Mouse (Mus musculus) ES-E14 (cell line): ENCODE results near the gene Oxld1. TPM values are rescaled to one million over a fixed set of nuclear protein-coding genes. Genes with fewer than 3 reads are reported as not detected.

ENCODE experiments used
- DNase-seq: peaks from one replicate; pipeline ENCODE4 v3.0.0-alpha.2; 2013; ENCODE audit warnings: low read depth, low spot score
- H3K27ac ChIP-seq: 2 replicates; pipeline ENCODE4 v1.5.1; 2012; ENCODE audit warnings: low read depth, mild to moderate bottlenecking, low read length, moderate library complexity, mixed read lengths; ENCODE audit not compliant: poor library complexity, insufficient read depth, severe bottlenecking
- H3K36me3 ChIP-seq: 2 replicates; pipeline ENCODE4 v1.6.1; 2012; ENCODE audit warnings: mild to moderate bottlenecking, low read length, moderate library complexity, mixed read lengths; ENCODE audit not compliant: control insufficient read depth, poor library complexity, insufficient read depth, severe bottlenecking
- H3K4me1 ChIP-seq, 2 experiments: fragments of 150-350 bp in 1 of 2; sonication (generic) in 1 of 2; 2 replicates each; pipeline ENCODE4 v1.6.1; 2012; ENCODE audit warnings: low read length in 2 of 2, mild to moderate bottlenecking in 1 of 2, mixed read lengths in 1 of 2; ENCODE audit not compliant: control insufficient read depth in 2 of 2, insufficient read depth in 2 of 2, poor library complexity in 1 of 2
- H3K4me3 ChIP-seq, 2 experiments: fragments of 150-350 bp in 1 of 2; sonication (generic) in 1 of 2; 2 replicates each; pipeline ENCODE4 v1.5.1; 2012; ENCODE audit warnings: low read length in 2 of 2, low read depth in 1 of 2, mild to moderate bottlenecking in 1 of 2, mixed read lengths in 1 of 2; ENCODE audit not compliant: insufficient read depth in 1 of 2, poor library complexity in 1 of 2, severe bottlenecking in 1 of 2
- H3K9ac ChIP-seq: 2 replicates; pipeline ENCODE4 v1.6.1; 2012; ENCODE audit warnings: low read depth, mild to moderate bottlenecking, low read length, mixed read lengths; ENCODE audit not compliant: poor library complexity, insufficient read depth, severe bottlenecking
- H3K9me3 ChIP-seq: fragments of 150-350 bp; sonication (generic); 2 replicates; pipeline ENCODE4 v1.6.1; 2012; ENCODE audit warnings: low read depth, mild to moderate bottlenecking, low read length; ENCODE audit not compliant: control insufficient read depth, insufficient read depth
- CHD2 ChIP-seq: IDR thresholded peaks from 2 replicates; pipeline ENCODE4 v1.6.1; 2014; ENCODE audit warnings: mild to moderate bottlenecking, low read depth, low read length, inconsistent platforms
- HCFC1 ChIP-seq: IDR thresholded peaks from 2 replicates; pipeline ENCODE4 v1.6.1; 2012; ENCODE audit warnings: low read length, inconsistent platforms, borderline replicate concordance; ENCODE audit not compliant: insufficient read depth
- MAFK ChIP-seq: IDR thresholded peaks from 2 replicates; pipeline ENCODE4 v1.6.1; 2014; ENCODE audit warnings: mild to moderate bottlenecking, low read depth, low read length, inconsistent platforms; ENCODE audit not compliant: insufficient read depth
- ZC3H11A ChIP-seq: IDR thresholded peaks from 2 replicates; pipeline ENCODE4 v1.6.1; 2012; ENCODE audit warnings: low read depth, mild to moderate bottlenecking, inconsistent platforms, low read length, borderline replicate concordance
- ZNF384 ChIP-seq: IDR thresholded peaks from 2 replicates; pipeline ENCODE4 v1.6.1; 2012; ENCODE audit warnings: low read depth, low read length, inconsistent platforms
- in situ Hi-C, 2 experiments: fragments of 600-800 bp; cut with MboI; formaldehyde crosslinking; loops; one replicate each; pipeline ENCODE4 v1.15.1; 2025; ENCODE audit warnings: low sequenced_read_pairs in 2 of 2, inconsistent platforms in 1 of 2; ENCODE audit not compliant: unreplicated experiment in 2 of 2
- total RNA-seq: library from RNA; depleted of rRNA; stranded (reverse); fragments of 300-350 nt; gene quantifications from 2 replicates; pipeline ENCODE4 v1.2.3, GENCODE M21; 2012

The Oxld1 gene
- total RNA-seq, 1 experiment, result 4.1 TPM

DNA sequence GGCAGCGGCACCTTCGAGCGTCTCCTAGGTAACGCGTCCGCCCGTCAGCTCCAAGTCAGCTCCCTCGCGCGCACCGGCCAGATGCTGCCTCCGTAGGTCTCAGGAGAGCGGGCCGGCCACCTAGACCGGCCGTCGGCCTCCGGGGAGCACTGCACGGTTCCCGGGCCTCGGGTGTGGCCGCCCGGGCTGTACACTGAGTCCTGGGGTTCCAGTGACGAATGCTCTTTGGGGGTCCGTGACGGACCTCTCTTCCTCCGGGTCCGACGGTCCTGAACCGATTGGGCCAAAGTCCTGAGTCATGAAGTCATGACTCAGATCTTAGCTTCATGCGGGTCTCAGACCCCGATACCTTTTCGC is 9.8 kb upstream of the Oxld1 start:
- Histone ChIP-seq H3K4me3 (peak overlapping the region; percentile 91 to 94), H3K36me3 (peaks cover 15% of the 10 kb centered on the region), H3K9me3 (no peaks in the 10 kb centered on the region), H3K4me1 (0 out of 4 replicates have a peak, but pooled peaks cover 2% of the 10 kb centered on the region in 2 experiments), H3K9ac (peak overlapping the region; percentile 91), H3K27ac (no peak overlapping the region)
- in situ Hi-C loops, result no loop called here
- TF ChIP-seq MAFK, result peak; percentile 40; the same call in 1 of the 2 replicates
- no peak for TF ChIP-seq CHD2
- DNase-seq, result no peak

DNA sequence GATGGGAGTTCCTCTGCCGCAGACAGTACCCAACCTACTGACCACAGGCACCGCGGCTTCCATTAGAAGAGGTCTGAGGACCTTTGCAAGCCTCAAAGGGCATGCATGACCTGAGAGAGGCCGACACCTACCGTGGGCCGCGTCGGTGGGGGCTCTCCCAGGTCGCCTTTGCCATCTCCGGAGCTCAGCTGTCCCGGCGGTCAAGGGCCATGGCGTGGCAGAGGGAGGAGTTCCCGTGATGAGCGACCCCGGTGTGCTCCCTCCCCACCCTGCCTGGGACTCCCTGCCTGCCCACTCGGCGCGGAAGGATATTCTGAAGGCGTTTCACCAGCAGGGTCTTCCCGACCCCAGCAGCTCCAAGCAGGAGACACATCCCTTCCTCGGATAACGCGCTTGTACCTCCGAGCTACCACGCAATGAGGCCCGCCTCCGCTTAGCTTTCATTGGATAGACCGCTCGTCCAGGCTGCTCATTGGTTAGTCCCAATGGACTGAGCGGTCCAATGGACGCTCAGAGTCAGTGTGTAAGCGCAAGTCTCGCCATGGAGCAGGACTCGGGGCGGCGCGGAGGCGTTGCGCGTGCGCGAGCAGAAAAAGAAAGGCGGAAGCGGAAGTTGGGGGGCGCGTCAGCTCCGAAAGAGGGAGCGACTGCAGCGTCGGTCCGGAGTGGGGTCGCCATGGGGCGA is 9.3 kb upstream of the Oxld1 start, which contains the start of gene Arl16:
TSS of gene Arl16 (minus strand) at position 557 of the 685 bp plus-strand sequence.
- Histone ChIP-seq H3K9me3 (no peaks in the 10 kb centered on the region), H3K36me3 (peaks cover 14% of the 10 kb centered on the region), H3K27ac (no peak within 1 kb of the TSS), H3K4me3 (peak within 1 kb of the TSS; percentile 91 to 94), H3K4me1 (0 out of 4 replicates have a peak, but pooled peaks cover 2% of the 10 kb centered on the region in 2 experiments), H3K9ac (peak within 1 kb of the TSS; percentile 91)
- DNase-seq, result peak; percentile 98
- in situ Hi-C loops, result no loop called here
- TF ChIP-seq ZNF384 (no peak), CHD2 (peak; percentile 85)

DNA sequence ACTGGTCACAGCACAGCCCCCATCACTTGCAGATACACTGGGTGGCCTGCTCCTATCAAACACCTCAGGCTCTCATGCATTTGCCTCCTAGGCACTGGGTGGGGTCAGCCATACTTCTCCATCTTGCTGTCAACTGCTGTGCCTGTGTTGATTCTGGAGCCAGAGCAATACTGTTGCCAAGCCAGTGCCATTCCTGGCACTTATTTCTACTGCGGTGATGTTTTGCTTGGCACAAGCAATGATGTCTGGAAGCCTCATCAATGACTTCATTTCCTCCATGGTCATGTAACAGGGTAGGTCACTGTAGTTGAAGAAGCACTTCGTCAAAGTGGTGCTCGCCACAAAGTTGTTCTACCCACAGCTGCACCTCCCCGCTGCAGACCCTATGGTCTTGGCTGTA is 7.7 kb upstream of the Oxld1 start:
- Histone ChIP-seq H3K27ac (no peak overlapping the region), H3K9me3 (no peaks in the 10 kb centered on the region), H3K4me3 (no peak overlapping the region), H3K4me1 (0 out of 4 replicates have a peak, but pooled peaks cover 2% of the 10 kb centered on the region in 2 experiments), H3K9ac (no peak overlapping the region), H3K36me3 (peaks cover 22% of the 10 kb centered on the region)
- in situ Hi-C loops, result no loop called here
- DNase-seq, result no peak
- TF ChIP-seq ZC3H11A (no peak), ZNF384 (no peak), MAFK (no peak), HCFC1 (no peak), CHD2 (no peak)

DNA sequence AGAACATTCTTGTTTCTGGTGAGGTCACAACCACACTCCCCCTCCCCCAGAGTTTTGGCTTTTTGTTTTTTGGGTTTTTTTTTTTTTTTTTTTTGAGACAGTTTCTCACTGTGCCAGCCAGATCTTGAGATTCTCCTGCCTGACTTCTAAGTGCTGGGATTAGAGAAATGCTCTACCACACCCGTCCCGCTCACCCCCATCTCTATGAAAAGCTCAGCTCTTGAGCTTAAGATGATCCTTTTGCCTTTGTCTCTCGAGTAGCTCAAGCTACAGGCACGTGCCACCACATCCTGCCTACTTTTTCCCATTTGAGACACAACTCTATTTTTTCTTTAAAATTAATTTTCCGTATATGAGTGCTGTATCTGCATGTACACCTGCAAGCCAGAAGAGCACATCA is 6.5 kb upstream of the Oxld1 start:
- DNase-seq, result no peak
- Histone ChIP-seq H3K4me1 (0 out of 4 replicates have a peak, but pooled peaks cover 2% of the 10 kb centered on the region in 2 experiments), H3K9ac (no peak overlapping the region), H3K4me3 (no peak overlapping the region), H3K9me3 (no peaks in the 10 kb centered on the region), H3K36me3 (peaks cover 28% of the 10 kb centered on the region), H3K27ac (no peak overlapping the region)
- in situ Hi-C loops, result no loop called here
- TF ChIP-seq ZNF384, result no peak
- no peak for TF ChIP-seq HCFC1

DNA sequence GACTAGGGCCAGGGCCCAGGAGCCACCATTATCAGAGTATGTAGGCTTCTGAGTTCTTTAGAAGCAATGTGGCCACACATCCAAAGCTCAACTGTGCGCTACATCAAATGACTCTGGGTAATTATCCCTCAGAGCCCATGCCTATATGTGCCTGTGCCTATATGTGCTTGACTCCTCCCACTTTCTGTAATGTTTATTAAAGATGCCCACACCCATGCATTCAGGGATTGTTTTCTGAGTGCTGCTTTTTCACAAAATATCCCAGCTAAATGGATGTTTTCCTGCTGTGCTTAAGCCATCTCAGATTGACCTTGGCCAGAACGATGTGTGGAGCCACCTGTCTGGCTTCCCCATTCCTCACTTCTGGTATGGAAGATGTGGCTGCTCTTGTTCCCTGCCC is 5.7 kb upstream of the Oxld1 start:
- H3K36me3 ChIP-seq, result peaks cover 28% of the 10 kb centered on the region
- H3K9ac ChIP-seq, result no peak overlapping the region
- in situ Hi-C loops, result no loop called here
- TF ChIP-seq MAFK, result no peak
- no peak for TF ChIP-seq ZNF384
- no peak for TF ChIP-seq CHD2
- no peaks in the 10 kb centered on the region for H3K9me3 ChIP-seq
- H3K4me1 ChIP-seq, result 0 out of 4 replicates have a peak, but pooled peaks cover 2% of the 10 kb centered on the region in 2 experiments
- no peak overlapping the region for H3K4me3 ChIP-seq
- H3K27ac ChIP-seq, result no peak overlapping the region
- DNase-seq, result no peak
